Mouse (Mus musculus): ENCODE measurements around the gene Tmem190. TPM values are rescaled to one million over a fixed set of nuclear protein-coding genes. Genes with fewer than 3 reads are reported as not detected.

Tmem190 gene
- polyA plus RNA-seq, 1 experiment from 2014 or later, result 0.68 TPM

DNA sequence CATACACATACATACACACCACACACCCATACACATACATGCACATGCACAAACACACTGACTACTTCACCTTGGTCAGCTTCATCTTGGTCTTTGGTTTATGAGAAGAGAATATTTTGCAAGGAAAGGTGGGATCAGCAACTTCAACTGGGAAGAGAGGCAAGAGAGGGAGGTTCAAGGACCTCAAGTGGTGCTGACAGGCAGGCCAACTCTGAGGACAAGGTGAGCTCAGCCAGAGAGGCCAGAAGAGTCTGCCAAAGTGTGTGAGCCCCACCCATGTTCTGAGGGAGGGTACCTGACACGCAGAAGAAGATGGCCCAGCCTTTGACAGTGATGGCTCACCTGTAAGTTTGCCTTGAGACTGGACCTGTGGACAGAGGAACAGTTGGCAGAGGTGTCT, 23.1 kb upstream of the Tmem190 start:
- no peaks in the 10 kb centered on the region for H3K36me3 ChIP-seq (ENCODE audit: control insufficient read depth, insufficient read depth, low read length)
- H3K9ac ChIP-seq (ENCODE audit: low read depth, low read length), result no peak overlapping the region
- H3K4me1 ChIP-seq (ENCODE audit: control insufficient read depth, insufficient read depth, low read depth, low read length), result no peaks in the 10 kb centered on the region
- H3K9me3 ChIP-seq (ENCODE audit: control insufficient read depth, low read length), result no peaks in the 10 kb centered on the region
- 28% methylated on average over 1 of the region's 1 CpGs for WGBS
- ATAC-seq, result no peak
- no peak overlapping the region for H3K27ac ChIP-seq (ENCODE audit: low read depth, low read length)
- H3K27me3 ChIP-seq (replicated peaks; ENCODE audit: control insufficient read depth, insufficient read depth, low read length), result no peaks in the 10 kb centered on the region
- H3K4me2 ChIP-seq (ENCODE audit: low read length), result no peak overlapping the region
- H3K4me3 ChIP-seq (ENCODE audit: low read length), result no peak overlapping the region

DNA sequence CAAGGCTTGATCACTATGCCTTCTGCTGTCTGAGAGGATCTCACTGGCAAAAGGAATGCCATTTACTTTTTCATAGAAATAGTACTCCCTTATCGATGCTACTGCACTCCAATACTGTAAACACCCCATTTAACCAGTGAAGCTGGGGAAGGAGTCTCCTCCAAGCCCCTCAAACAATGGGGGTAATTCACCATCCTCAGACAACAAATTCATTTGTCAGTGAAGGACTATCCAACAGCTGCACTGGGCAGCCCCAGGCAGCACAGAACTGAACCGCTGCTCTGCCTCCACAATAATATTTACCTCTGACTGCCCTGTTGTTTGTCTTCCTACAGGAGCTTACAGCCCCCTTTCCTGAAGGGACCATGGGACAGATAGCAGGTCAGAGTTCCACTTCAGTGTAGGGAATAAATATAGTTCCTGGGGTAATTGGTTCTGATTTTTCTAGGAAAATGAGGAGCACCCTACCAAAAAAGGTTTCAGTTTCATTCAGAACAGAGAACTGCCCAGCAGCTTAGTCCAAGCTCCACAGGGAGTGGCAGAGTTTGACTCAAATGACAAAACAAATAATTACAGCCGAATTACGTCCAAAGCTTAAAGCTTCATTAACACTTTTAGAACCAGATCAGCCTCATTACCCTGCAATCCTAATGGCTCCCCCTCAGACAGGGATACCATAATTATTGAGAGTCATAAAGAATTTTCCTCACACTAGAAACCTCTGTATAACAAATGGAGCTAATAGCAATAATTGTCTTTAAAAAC, 17.6 kb upstream of the Tmem190 start:
- H3K36me3 ChIP-seq (ENCODE audit: control insufficient read depth, insufficient read depth, low read length), result no peaks in the 10 kb centered on the region
- ATAC-seq, result no peak
- no peaks in the 10 kb centered on the region for H3K4me1 ChIP-seq (ENCODE audit: control insufficient read depth, insufficient read depth, low read depth, low read length)
- H3K9ac ChIP-seq (ENCODE audit: low read depth, low read length), result no peak overlapping the region
- H3K4me2 ChIP-seq (ENCODE audit: low read length), result no peak overlapping the region
- 18% methylated on average over 4 of the region's 4 CpGs for WGBS
- no peak overlapping the region for H3K27ac ChIP-seq (ENCODE audit: low read depth, low read length)
- no peaks in the 10 kb centered on the region for H3K27me3 ChIP-seq (replicated peaks; ENCODE audit: control insufficient read depth, insufficient read depth, low read length)
- no peak overlapping the region for H3K4me3 ChIP-seq (ENCODE audit: low read length)
- no peaks in the 10 kb centered on the region for H3K9me3 ChIP-seq (ENCODE audit: control insufficient read depth, low read length)

DNA sequence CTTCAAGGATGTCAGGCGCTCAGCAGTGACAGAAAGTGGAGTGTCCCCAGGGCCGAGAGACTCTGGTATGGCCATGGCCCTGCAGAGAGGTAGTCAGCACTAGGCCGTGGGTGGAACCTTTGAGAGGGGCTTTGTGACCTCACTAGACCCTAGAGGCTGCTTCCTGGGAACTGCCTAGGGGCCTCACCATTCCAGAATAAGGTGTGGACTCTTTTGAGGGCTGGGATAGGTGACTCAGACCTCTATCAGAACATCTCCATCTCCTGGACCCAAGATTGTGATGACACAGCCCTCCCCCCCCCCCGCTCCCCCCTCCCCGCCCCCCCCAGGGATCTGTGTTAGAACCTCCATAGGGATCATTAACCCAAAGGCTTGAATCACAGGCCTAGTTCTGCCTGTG, 11.5 kb upstream of the Tmem190 start, which contains the start of gene Fam71e2:
Fam71e2 (minus strand) TSS at position 101 of the 400 bp plus-strand sequence.
- ATAC-seq, result no peak
- no peak within 1 kb of the TSS for H3K27ac ChIP-seq (ENCODE audit: low read depth, low read length)
- H3K36me3 ChIP-seq (ENCODE audit: control insufficient read depth, insufficient read depth, low read length), result no peaks in the 10 kb centered on the region
- H3K9me3 ChIP-seq (ENCODE audit: control insufficient read depth, low read length), result no peaks in the 10 kb centered on the region
- 78% methylated on average over 4 of the region's 5 CpGs for WGBS
- H3K9ac ChIP-seq (ENCODE audit: low read depth, low read length), result no peak within 1 kb of the TSS
- H3K4me2 ChIP-seq (ENCODE audit: low read length), result no peak within 1 kb of the TSS
- no peaks in the 10 kb centered on the region for H3K4me1 ChIP-seq (ENCODE audit: control insufficient read depth, insufficient read depth, low read depth, low read length)
- H3K27me3 ChIP-seq (replicated peaks; ENCODE audit: control insufficient read depth, insufficient read depth, low read length), result peaks cover 12% of the 10 kb centered on the region
- no peak within 1 kb of the TSS for H3K4me3 ChIP-seq (ENCODE audit: low read length)

DNA sequence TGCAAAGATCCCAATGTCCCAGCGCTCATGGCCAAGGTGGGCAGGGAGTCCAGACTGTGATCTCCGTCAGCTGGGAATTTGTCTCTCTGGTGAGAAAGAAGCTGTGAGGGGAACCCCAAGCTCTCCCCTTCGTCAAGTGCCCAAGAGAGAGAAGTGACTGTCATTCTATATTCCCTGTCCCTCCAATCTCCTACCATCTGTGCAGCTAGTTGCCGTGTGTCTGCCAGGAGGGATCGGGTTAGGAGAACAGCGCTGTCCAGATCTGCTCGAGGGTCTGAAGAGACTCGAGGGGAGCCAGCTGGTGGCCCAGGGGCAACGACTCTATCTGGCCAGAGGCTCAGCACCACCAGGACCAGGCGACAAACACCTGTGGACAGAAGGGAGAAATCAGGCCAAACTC, 6.6 kb upstream of the Tmem190 start:
- Histone ChIP-seq H3K36me3 (ENCODE audit: control insufficient read depth, insufficient read depth, low read length) (no peaks in the 10 kb centered on the region), H3K27me3 (replicated peaks; ENCODE audit: control insufficient read depth, insufficient read depth, low read length) (peaks cover 45% of the 10 kb centered on the region), H3K4me1 (ENCODE audit: control insufficient read depth, insufficient read depth, low read depth, low read length) (peaks cover 8% of the 10 kb centered on the region; the same call in 1 of the 2 replicates), H3K4me2 (ENCODE audit: low read length) (no peak overlapping the region), H3K4me3 (ENCODE audit: low read length) (no peak overlapping the region), H3K9me3 (ENCODE audit: control insufficient read depth, low read length) (no peaks in the 10 kb centered on the region), H3K9ac (ENCODE audit: low read depth, low read length) (no peak overlapping the region), H3K27ac (ENCODE audit: low read depth, low read length) (no peak overlapping the region)
- 44% methylated on average over 10 of the region's 10 CpGs for WGBS
- ATAC-seq, result no peak

DNA sequence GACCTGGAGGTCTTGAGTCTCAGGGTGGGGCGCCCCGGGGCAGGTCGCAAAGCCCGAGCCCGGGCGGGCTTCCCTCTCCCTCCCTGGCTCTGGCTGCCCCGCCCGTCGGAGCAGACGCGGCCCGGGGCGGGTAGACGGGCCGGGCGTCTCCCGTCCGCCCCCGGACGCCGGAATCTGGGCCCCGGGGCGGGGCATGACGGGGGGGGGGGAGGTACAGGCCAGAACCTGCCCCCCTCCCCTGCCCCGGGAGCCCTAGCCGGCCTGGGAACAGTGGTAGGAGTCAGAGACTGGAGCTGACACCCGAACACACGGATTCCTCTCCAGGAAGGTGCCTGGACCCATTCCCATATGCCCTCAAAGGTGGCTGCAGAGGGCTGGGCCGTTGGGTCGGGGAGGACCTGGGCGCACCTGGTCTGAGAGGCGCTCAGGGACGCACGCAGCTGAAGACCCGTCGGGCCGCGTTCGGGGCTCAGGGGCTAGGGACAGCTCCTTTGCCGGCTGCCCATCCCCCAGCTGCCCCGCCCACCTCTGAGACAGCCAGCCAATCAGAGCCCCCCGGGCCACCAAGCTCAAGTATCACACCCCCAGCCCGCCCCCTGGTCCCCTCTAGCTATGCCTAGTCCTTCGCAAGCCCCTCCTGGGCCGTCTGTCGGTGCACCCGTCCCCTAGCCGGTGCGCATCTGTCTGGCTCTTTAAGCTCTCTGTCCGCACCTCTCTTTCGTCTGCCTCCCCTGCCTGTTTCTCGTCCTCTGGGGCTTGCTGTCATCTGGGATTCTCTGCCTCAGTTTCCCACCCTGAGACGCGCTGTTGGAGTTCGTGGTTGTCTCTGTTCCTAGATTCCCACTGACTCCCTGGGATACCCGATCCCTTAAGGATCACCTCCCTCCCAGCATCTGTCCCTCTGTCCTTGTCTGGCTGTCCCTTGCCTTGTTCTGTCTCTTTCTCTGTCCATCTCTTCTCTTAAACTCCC, 5.6 kb upstream of the Tmem190 start:
- Histone ChIP-seq H3K4me2 (ENCODE audit: low read length) (peak overlapping the region; percentile 52), H3K9ac (ENCODE audit: low read depth, low read length) (peak overlapping the region; percentile 58), H3K36me3 (ENCODE audit: control insufficient read depth, insufficient read depth, low read length) (no peaks in the 10 kb centered on the region), H3K4me1 (ENCODE audit: control insufficient read depth, insufficient read depth, low read depth, low read length) (peaks cover 8% of the 10 kb centered on the region; the same call in 1 of the 2 replicates), H3K9me3 (ENCODE audit: control insufficient read depth, low read length) (no peaks in the 10 kb centered on the region), H3K4me3 (ENCODE audit: low read length) (peak overlapping the region; percentile 38), H3K27ac (ENCODE audit: low read depth, low read length) (no peak overlapping the region), H3K27me3 (replicated peaks; ENCODE audit: control insufficient read depth, insufficient read depth, low read length) (peaks cover 45% of the 10 kb centered on the region)
- ATAC-seq, result peak; percentile 66
- WGBS, result under 1% methylated on average over 43 of the region's 56 CpGs

DNA sequence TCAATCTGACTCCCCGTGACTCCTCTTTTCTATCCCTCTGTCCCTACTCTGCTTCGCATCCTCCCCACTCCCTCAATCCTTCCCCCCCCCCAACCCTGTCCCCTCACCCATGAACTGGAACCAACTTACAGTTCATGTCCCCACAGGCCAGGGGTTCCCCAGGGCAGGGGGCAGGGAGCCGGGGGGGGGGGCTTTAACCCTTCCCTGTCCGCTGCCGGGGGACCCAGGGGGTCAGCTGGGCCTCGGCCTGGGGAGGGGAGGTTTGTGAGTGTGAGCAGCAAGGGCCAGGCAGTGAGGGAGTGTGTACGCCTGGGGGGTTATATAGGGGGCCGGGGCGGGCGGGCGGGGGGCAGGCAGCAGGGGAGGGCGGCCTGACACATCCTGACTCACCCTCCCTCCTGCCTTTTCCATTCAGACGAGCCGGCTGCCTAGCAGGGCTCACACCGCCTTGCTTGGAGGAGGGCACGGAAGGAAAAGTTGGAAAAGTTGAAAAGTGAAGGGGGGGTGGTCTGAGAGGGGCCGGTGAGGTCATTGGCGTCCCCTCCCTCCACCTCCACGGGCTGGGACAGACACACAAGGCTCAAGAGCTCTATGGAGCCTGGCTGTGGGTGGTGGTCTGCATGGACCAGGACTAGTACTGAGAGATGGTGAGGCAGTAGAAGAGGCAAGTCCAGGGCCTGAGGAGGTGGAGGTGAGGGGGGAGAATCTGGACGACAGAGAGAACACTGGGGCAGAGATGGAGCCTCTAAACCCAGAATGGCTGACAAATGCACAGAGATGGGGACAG, 4.7 kb upstream of the Tmem190 start:
- H3K9ac ChIP-seq (ENCODE audit: low read depth, low read length), result no peak overlapping the region

DNA sequence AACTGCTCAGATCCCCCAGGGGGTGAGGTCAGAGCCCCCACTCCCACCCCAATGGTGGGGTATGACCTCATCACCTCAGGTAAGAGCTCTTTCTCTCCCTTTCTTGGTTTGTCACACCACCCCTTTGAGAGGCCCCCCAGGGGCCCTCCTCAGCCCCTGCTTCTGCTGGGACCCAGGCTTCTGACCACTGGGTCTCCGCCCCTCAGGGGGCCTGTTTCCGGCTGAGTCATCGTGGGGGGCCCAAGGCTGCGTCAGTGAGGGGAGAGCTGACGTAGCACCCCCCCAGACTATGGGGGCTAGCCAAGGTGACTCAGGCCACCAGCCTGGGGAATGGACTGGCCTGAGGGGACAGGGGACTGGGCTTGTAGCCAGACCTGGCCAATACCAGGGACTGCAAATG, 2.8 kb upstream of the Tmem190 start:
- Histone ChIP-seq H3K27me3 (replicated peaks; ENCODE audit: control insufficient read depth, insufficient read depth, low read length) (peaks cover 44% of the 10 kb centered on the region), H3K4me2 (ENCODE audit: low read length) (no peak overlapping the region), H3K27ac (ENCODE audit: low read depth, low read length) (no peak overlapping the region), H3K9ac (ENCODE audit: low read depth, low read length) (no peak overlapping the region), H3K9me3 (ENCODE audit: control insufficient read depth, low read length) (no peaks in the 10 kb centered on the region), H3K4me3 (ENCODE audit: low read length) (no peak overlapping the region), H3K36me3 (ENCODE audit: control insufficient read depth, insufficient read depth, low read length) (no peaks in the 10 kb centered on the region), H3K4me1 (ENCODE audit: control insufficient read depth, insufficient read depth, low read depth, low read length) (peaks cover 8% of the 10 kb centered on the region; the same call in 1 of the 2 replicates)
- WGBS, result 34% methylated on average over 5 of the region's 5 CpGs
- no peak for ATAC-seq

More for the DNA sequence above, 4.7 kb upstream of the Tmem190 start:
- 3% methylated on average over 15 of the region's 20 CpGs for WGBS
- no peak for ATAC-seq
- Histone ChIP-seq H3K9me3 (ENCODE audit: control insufficient read depth, low read length) (no peaks in the 10 kb centered on the region), H3K27me3 (replicated peaks; ENCODE audit: control insufficient read depth, insufficient read depth, low read length) (peaks cover 45% of the 10 kb centered on the region), H3K36me3 (ENCODE audit: control insufficient read depth, insufficient read depth, low read length) (no peaks in the 10 kb centered on the region), H3K4me1 (ENCODE audit: control insufficient read depth, insufficient read depth, low read depth, low read length) (peaks cover 8% of the 10 kb centered on the region; the same call in 1 of the 2 replicates), H3K4me3 (ENCODE audit: low read length) (no peak overlapping the region), H3K4me2 (ENCODE audit: low read length) (no peak overlapping the region; the same call in 1 of the 2 replicates), H3K27ac (ENCODE audit: low read depth, low read length) (no peak overlapping the region)

DNA sequence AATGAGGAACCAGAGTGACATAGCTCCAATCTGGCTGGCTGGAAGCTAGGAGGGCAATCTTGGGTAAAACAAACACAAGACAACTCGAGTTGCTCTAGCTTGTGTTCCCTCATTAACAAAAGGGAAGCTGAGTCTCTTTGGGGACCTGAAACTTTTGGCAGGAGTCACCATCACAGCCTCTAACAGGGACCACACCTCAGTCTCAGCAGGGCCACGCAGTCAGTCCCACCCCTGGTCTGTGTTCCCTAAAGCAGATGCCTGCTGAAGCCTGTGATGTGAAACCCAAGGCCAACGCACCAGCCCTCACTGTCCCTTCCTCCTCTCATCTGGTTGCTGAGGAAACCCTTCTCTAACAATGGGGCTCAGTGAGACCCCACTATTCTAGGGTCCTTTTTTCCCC, 607 bp upstream of the Tmem190 start:
- Histone ChIP-seq H3K9ac (ENCODE audit: low read depth, low read length) (no peak overlapping the region), H3K27ac (ENCODE audit: low read depth, low read length) (no peak overlapping the region), H3K36me3 (ENCODE audit: control insufficient read depth, insufficient read depth, low read length) (no peaks in the 10 kb centered on the region), H3K27me3 (replicated peaks; ENCODE audit: control insufficient read depth, insufficient read depth, low read length) (peaks cover 25% of the 10 kb centered on the region), H3K4me1 (ENCODE audit: control insufficient read depth, insufficient read depth, low read depth, low read length) (peaks cover 4% of the 10 kb centered on the region; the same call in 1 of the 2 replicates), H3K9me3 (ENCODE audit: control insufficient read depth, low read length) (no peaks in the 10 kb centered on the region), H3K4me3 (ENCODE audit: low read length) (no peak overlapping the region), H3K4me2 (ENCODE audit: low read length) (no peak overlapping the region)
- no peak for ATAC-seq
- WGBS, result 61% methylated on average over 3 of the region's 3 CpGs
